Mouse (Mus musculus) hindbrain, embryonic 12.5 days (tissue): ENCODE measurements around the gene Uvrag. TPM values are rescaled to one million over a fixed set of nuclear protein-coding genes. Genes with fewer than 3 reads are reported as not detected.

Source experiments
- ATAC-seq: fragments of 200-750 bp; cut with Nextera tagmentation; 2 replicates; pipeline ENCODE4 v1.8.0; 2017; ENCODE audit warnings: moderate TSS enrichment; ENCODE audit not compliant: low FRiP score
- H3K27ac ChIP-seq: fragments of 300-500 bp; sonication (generic); 2 replicates; pipeline ENCODE4 v1.5.1; 2016; ENCODE audit warnings: mild to moderate bottlenecking
- H3K27me3 ChIP-seq: fragments of 300-500 bp; sonication (generic); 2 replicates; pipeline ENCODE4 v1.6.1; 2016; ENCODE audit warnings: mild to moderate bottlenecking
- H3K36me3 ChIP-seq: fragments of 300-500 bp; sonication (generic); 2 replicates; pipeline ENCODE4 v1.6.1; 2016; ENCODE audit warnings: mild to moderate bottlenecking
- H3K4me1 ChIP-seq: fragments of 300-500 bp; sonication (generic); 2 replicates; pipeline ENCODE4 v1.6.1; 2016
- H3K4me2 ChIP-seq: fragments of 300-500 bp; sonication (generic); replicated peaks from 2 replicates; pipeline ENCODE4 v1.6.1; 2016; ENCODE audit warnings: mild to moderate bottlenecking
- H3K4me3 ChIP-seq: fragments of 300-500 bp; sonication (generic); 2 replicates; pipeline ENCODE4 v1.5.1; 2016; ENCODE audit warnings: mild to moderate bottlenecking
- H3K9ac ChIP-seq: fragments of 300-500 bp; sonication (generic); 2 replicates; pipeline ENCODE4 v1.6.1; 2016; ENCODE audit warnings: mild to moderate bottlenecking, moderate library complexity
- H3K9me3 ChIP-seq: fragments of 300-500 bp; sonication (generic); replicated peaks from 2 replicates; pipeline ENCODE4 v1.6.1; 2016; ENCODE audit warnings: mild to moderate bottlenecking
- WGBS: fragments of 180-500 bp; shearing (Covaris S2); methylation state at CpG from one replicate; pipeline ENCODE4 v1.1.7; 2016; 5-methylcytosine and 5-hydroxymethylcytosine counted together
- polyA plus RNA-seq: library from polyadenylated mRNA; unstranded; fragments of >200 nt; fragmentation: Nextera tagmentation; extraction: Ambion mirVana; gene quantifications from 2 replicates; pipeline ENCODE4 v1.2.1, GENCODE M21; 2016

Gene Uvrag
- polyA plus RNA-seq, 1 experiment from 2014 or later = 17.7 TPM

GRCm38 (mm10) chr7:99132597-99132996 is 8.3 kb downstream of the Uvrag start:
- Histone ChIP-seq H3K4me1 (peaks cover 10% of the 10 kb centered on the region), H3K9ac (no peak overlapping the region), H3K36me3 (no peaks in the 10 kb centered on the region), H3K4me3 (no peak overlapping the region), H3K9me3 (peaks cover 2% of the 10 kb centered on the region; the same call in 1 of the 2 replicates), H3K27ac (no peak overlapping the region), H3K4me2 (no peak overlapping the region), H3K27me3 (no peaks in the 10 kb centered on the region)
- ATAC-seq = no peak
- 82% methylated on average over 9 of the region's 9 CpGs for WGBS

GRCm38 (mm10) chr7:99131819-99132353 is 9.1 kb downstream of the Uvrag start:
- ATAC-seq = no peak

GRCm38 (mm10) chr7:99128965-99129364 is 12.0 kb downstream of the Uvrag start:
- H3K27me3 ChIP-seq = no peaks in the 10 kb centered on the region
- 0 out of 2 replicates have a peak, but pooled peaks cover 2% of the 10 kb centered on the region for H3K36me3 ChIP-seq
- H3K4me1 ChIP-seq = peaks cover 14% of the 10 kb centered on the region
- H3K4me3 ChIP-seq = no peak overlapping the region
- WGBS = 94% methylated on average over 8 of the region's 8 CpGs
- no peak overlapping the region for H3K4me2 ChIP-seq
- H3K9ac ChIP-seq = no peak overlapping the region
- no peak for ATAC-seq
- H3K9me3 ChIP-seq = 0 out of 2 replicates have a peak, but pooled peaks cover 2% of the 10 kb centered on the region
- no peak overlapping the region for H3K27ac ChIP-seq

More at GRCm38 (mm10) chr7:99131819-99132353, 9.1 kb downstream of the Uvrag start:
- H3K9me3 ChIP-seq = peaks cover 2% of the 10 kb centered on the region; the same call in 1 of the 2 replicates
- H3K4me2 ChIP-seq = no peak overlapping the region
- peaks cover 14% of the 10 kb centered on the region for H3K4me1 ChIP-seq
- H3K27ac ChIP-seq = no peak overlapping the region
- H3K9ac ChIP-seq = no peak overlapping the region
- no peaks in the 10 kb centered on the region for H3K27me3 ChIP-seq
- WGBS = 79% methylated on average over 6 of the region's 6 CpGs
- H3K36me3 ChIP-seq = no peaks in the 10 kb centered on the region
- no peak overlapping the region for H3K4me3 ChIP-seq

- Histone ChIP-seq H3K9ac (no peak overlapping the region), H3K4me3 (no peak overlapping the region), H3K4me2 (no peak overlapping the region), H3K4me1 (peaks cover 14% of the 10 kb centered on the region), H3K27me3 (no peaks in the 10 kb centered on the region), H3K27ac (no peak overlapping the region), H3K9me3 (0 out of 2 replicates have a peak, but pooled peaks cover 2% of the 10 kb centered on the region), H3K36me3 (0 out of 2 replicates have a peak, but pooled peaks cover 2% of the 10 kb centered on the region)
- ATAC-seq = no peak
- WGBS = 46% methylated on average over 10 of the region's 10 CpGs
These were observed 12.7 kb downstream of the Uvrag start for GRCm38 (mm10) chr7:99128020-99128950.

GRCm38 (mm10) chr7:99126057-99126456 is 14.9 kb downstream of the Uvrag start:
- 90% methylated on average over 8 of the region's 8 CpGs for WGBS
- no peak for ATAC-seq
- no peaks in the 10 kb centered on the region for H3K9me3 ChIP-seq

GRCm38 (mm10) chr7:99122651-99123050 is 18.3 kb downstream of the Uvrag start:
- 0 out of 2 replicates have a peak, but pooled peaks cover 2% of the 10 kb centered on the region for H3K36me3 ChIP-seq
- WGBS = 80% methylated on average over 5 of the region's 5 CpGs
- H3K9me3 ChIP-seq = no peaks in the 10 kb centered on the region

More at GRCm38 (mm10) chr7:99126057-99126456, 14.9 kb downstream of the Uvrag start:
- Histone ChIP-seq H3K4me2 (no peak overlapping the region), H3K4me1 (peaks cover 17% of the 10 kb centered on the region), H3K36me3 (0 out of 2 replicates have a peak, but pooled peaks cover 2% of the 10 kb centered on the region), H3K4me3 (no peak overlapping the region), H3K27ac (no peak overlapping the region), H3K27me3 (no peaks in the 10 kb centered on the region), H3K9ac (no peak overlapping the region)

GRCm38 (mm10) chr7:99120865-99121521 is 19.9 kb downstream of the Uvrag start:
- no peak for ATAC-seq
- Histone ChIP-seq H3K4me3 (no peak overlapping the region), H3K4me1 (peaks cover 3% of the 10 kb centered on the region; the same call in 1 of the 2 replicates), H3K4me2 (no peak overlapping the region), H3K9me3 (no peaks in the 10 kb centered on the region), H3K27ac (no peak overlapping the region), H3K9ac (no peak overlapping the region), H3K27me3 (no peaks in the 10 kb centered on the region), H3K36me3 (0 out of 2 replicates have a peak, but pooled peaks cover 2% of the 10 kb centered on the region)
- WGBS = 88% methylated on average over 5 of the region's 5 CpGs

More at GRCm38 (mm10) chr7:99122651-99123050, 18.3 kb downstream of the Uvrag start:
- H3K4me3 ChIP-seq = no peak overlapping the region
- H3K27me3 ChIP-seq = no peaks in the 10 kb centered on the region
- H3K27ac ChIP-seq = no peak overlapping the region
- H3K4me2 ChIP-seq = no peak overlapping the region
- no peak for ATAC-seq
- H3K9ac ChIP-seq = peak overlapping the region; percentile 8; the same call in 1 of the 2 replicates
- peaks cover 7% of the 10 kb centered on the region for H3K4me1 ChIP-seq

GRCm38 (mm10) chr7:99120082-99120481 is 20.9 kb downstream of the Uvrag start:
- Histone ChIP-seq H3K27me3 (no peaks in the 10 kb centered on the region), H3K9ac (no peak overlapping the region), H3K27ac (no peak overlapping the region), H3K4me2 (no peak overlapping the region), H3K9me3 (no peaks in the 10 kb centered on the region), H3K36me3 (0 out of 2 replicates have a peak, but pooled peaks cover 2% of the 10 kb centered on the region), H3K4me1 (peaks cover 3% of the 10 kb centered on the region; the same call in 1 of the 2 replicates), H3K4me3 (no peak overlapping the region)
- 81% methylated on average over 4 of the region's 4 CpGs for WGBS
- ATAC-seq = no peak

- WGBS = 81% methylated on average over 3 of the region's 3 CpGs
- no peak overlapping the region for H3K4me2 ChIP-seq
- no peak overlapping the region for H3K4me3 ChIP-seq
- no peaks in the 10 kb centered on the region for H3K36me3 ChIP-seq
- H3K9me3 ChIP-seq = no peaks in the 10 kb centered on the region
- H3K27ac ChIP-seq = no peak overlapping the region
- ATAC-seq = no peak
- no peak overlapping the region for H3K9ac ChIP-seq
- H3K27me3 ChIP-seq = no peaks in the 10 kb centered on the region
- H3K4me1 ChIP-seq = no peaks in the 10 kb centered on the region
These were observed 24.2 kb downstream of the Uvrag start for GRCm38 (mm10) chr7:99116781-99117180.

- no peaks in the 10 kb centered on the region for H3K36me3 ChIP-seq
- no peaks in the 10 kb centered on the region for H3K27me3 ChIP-seq
- H3K9me3 ChIP-seq = no peaks in the 10 kb centered on the region
- no peak overlapping the region for H3K27ac ChIP-seq
- no peak overlapping the region for H3K9ac ChIP-seq
- 0 out of 2 replicates have a peak, but pooled peaks cover 2% of the 10 kb centered on the region for H3K4me1 ChIP-seq
- no peak for ATAC-seq
- no peak overlapping the region for H3K4me2 ChIP-seq
- WGBS = 90% methylated on average over 16 of the region's 16 CpGs
- H3K4me3 ChIP-seq = no peak overlapping the region
These were observed 26.8 kb downstream of the Uvrag start for GRCm38 (mm10) chr7:99114006-99114726.

GRCm38 (mm10) chr7:99107566-99107965 is 33.4 kb downstream of the Uvrag start:
- H3K9me3 ChIP-seq = no peaks in the 10 kb centered on the region
- peaks cover 10% of the 10 kb centered on the region for H3K4me1 ChIP-seq
- ATAC-seq = no peak
- no peak overlapping the region for H3K4me3 ChIP-seq
- H3K4me2 ChIP-seq = no peak overlapping the region
- no peak overlapping the region for H3K27ac ChIP-seq
- no peak overlapping the region for H3K9ac ChIP-seq
- no peaks in the 10 kb centered on the region for H3K27me3 ChIP-seq
- 35% methylated on average over 3 of the region's 3 CpGs for WGBS
- H3K36me3 ChIP-seq = no peaks in the 10 kb centered on the region
